Mouse (Mus musculus) myocyte (in vitro differentiated cells): ENCODE results near the gene Fut11.

Source experiments
- E2F4 ChIP-seq: IDR thresholded peaks from one replicate; pipeline ENCODE4 v1.6.1; 2011; ENCODE audit warnings: mild to moderate bottlenecking, control low read depth, moderate library complexity; ENCODE audit not compliant: insufficient read depth
- MYOD1 ChIP-seq, 3 experiments: IDR thresholded peaks; one replicate each; pipeline ENCODE4 v1.6.1; 2011; ENCODE audit warnings: control low read depth in 2 of 3, low read depth in 2 of 3, mild to moderate bottlenecking in 2 of 3, moderate library complexity in 1 of 3; ENCODE audit not compliant: insufficient read length in 2 of 3, control insufficient read depth in 1 of 3
- MYOG ChIP-seq, 3 experiments: IDR thresholded peaks; one replicate each; pipeline ENCODE4 v1.6.1; 2011; ENCODE audit warnings: control low read depth in 2 of 3, low read depth in 2 of 3, mild to moderate bottlenecking in 2 of 3; ENCODE audit not compliant: insufficient read length in 2 of 3, control insufficient read depth in 1 of 3, insufficient read depth in 1 of 3
- POLR2A ChIP-seq: IDR thresholded peaks from one replicate; pipeline ENCODE4 v1.6.1; 2011; ENCODE audit warnings: low read depth, mild to moderate bottlenecking, control low read depth, moderate library complexity; ENCODE audit not compliant: insufficient read length
- SRF ChIP-seq: IDR thresholded peaks from one replicate; pipeline ENCODE4 v1.6.1; 2011; ENCODE audit warnings: low read depth; ENCODE audit not compliant: control insufficient read depth, insufficient read length
- USF1 ChIP-seq: IDR thresholded peaks from one replicate; pipeline ENCODE4 v1.6.1; 2011; ENCODE audit warnings: low read depth, mild to moderate bottlenecking, control low read depth, moderate library complexity

DNA sequence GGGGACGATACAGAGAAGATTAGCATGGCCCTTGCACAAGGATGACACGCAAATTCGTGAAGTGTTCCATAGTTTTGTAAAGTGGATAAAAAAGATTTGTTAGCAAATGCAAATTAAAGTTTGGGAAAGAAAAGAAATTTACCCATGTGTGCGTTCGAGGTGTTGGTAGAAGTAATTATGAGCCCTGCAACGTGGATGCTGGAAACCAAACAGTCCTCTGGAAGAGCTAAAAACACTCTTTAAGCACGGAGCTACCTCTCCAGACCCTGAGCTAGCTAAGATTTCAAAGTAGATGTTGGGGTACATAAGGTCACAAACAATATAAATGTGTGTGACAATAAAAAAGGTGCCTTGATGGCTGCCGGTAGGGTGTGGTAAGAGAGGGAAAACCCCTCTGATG is 6.8 kb downstream of the Fut11 start:
- TF ChIP-seq USF1: no peak
- no peak for TF ChIP-seq MYOD1 (IDR thresholded peaks at IDR 0.05; ENCODE audit: control insufficient read depth in 1 of 3, insufficient read length in 2 of 3, low read depth in 2 of 3)
- no peak for TF ChIP-seq POLR2A
- TF ChIP-seq E2F4: no peak
- TF ChIP-seq MYOG (IDR thresholded peaks at IDR 0.05; ENCODE audit: control insufficient read depth in 1 of 3, insufficient read depth in 1 of 3, insufficient read length in 2 of 3, low read depth in 2 of 3): no peak
- no peak for TF ChIP-seq SRF
